Mouse (Mus musculus): ENCODE measurements around the gene Rabl3. TPM values are rescaled to one million over a fixed set of nuclear protein-coding genes. Genes with fewer than 3 reads are reported as not detected.

The Rabl3 gene
- total RNA-seq, 1 experiment, result 8.3 TPM

DNA sequence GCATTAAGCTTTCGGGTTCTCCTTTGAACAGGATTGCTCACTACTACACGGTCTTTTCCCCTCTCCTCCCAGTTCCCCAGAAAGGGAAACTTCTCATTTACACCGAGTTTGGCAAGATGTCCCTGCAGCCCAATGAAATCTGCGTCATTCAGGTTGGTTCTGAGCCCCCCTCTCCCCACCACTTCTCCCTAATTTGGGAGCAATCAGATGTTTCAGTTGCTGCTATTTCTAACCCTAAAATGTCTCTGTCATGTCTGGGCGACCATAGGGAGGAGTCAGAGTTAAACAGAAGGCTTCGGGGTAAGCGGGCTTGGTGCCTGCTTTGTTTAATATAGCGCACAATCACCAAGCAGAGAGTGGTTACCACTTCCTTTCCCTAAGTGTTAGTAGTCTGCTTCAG is 76.4 kb downstream of the Rabl3 start:
- in situ Hi-C loops (cut with MboI; ENCODE audit: low sequenced_read_pairs in 2 of 2, unreplicated experiment in 2 of 2), result no loop called here
- DNase-seq (ENCODE audit: low read depth, low spot score), result no peak
- H3K36me3 ChIP-seq (ENCODE audit: control insufficient read depth, insufficient read depth, low read length, poor library complexity, severe bottlenecking), result no peaks in the 10 kb centered on the region
- H3K9me3 ChIP-seq (ENCODE audit: control insufficient read depth, insufficient read depth, low read depth, low read length), result no peaks in the 10 kb centered on the region
- H3K27ac ChIP-seq (ENCODE audit: insufficient read depth, low read depth, low read length, poor library complexity, severe bottlenecking), result no peak overlapping the region
- H3K9ac ChIP-seq (ENCODE audit: insufficient read depth, low read depth, low read length, poor library complexity, severe bottlenecking), result no peak overlapping the region
- no peak for TF ChIP-seq ZNF384 (IDR thresholded peaks at IDR 0.05; ENCODE audit: low read depth, low read length)
- TF ChIP-seq MAFK (IDR thresholded peaks at IDR 0.05; ENCODE audit: insufficient read depth, low read depth, low read length), result no peak
- no peak for TF ChIP-seq CHD2 (IDR thresholded peaks at IDR 0.05; ENCODE audit: low read depth, low read length)
- no peak for TF ChIP-seq ZC3H11A (IDR thresholded peaks at IDR 0.05; ENCODE audit: borderline replicate concordance, low read depth, low read length)
- no peak for TF ChIP-seq HCFC1 (IDR thresholded peaks at IDR 0.05; ENCODE audit: borderline replicate concordance, insufficient read depth, low read length)
- no peak overlapping the region for H3K4me3 ChIP-seq (ENCODE audit: insufficient read depth in 1 of 2, low read depth in 1 of 2, low read length in 2 of 2, poor library complexity in 1 of 2, severe bottlenecking in 1 of 2)
- H3K4me1 ChIP-seq (ENCODE audit: control insufficient read depth in 2 of 2, insufficient read depth in 2 of 2, low read length in 2 of 2, poor library complexity in 1 of 2), result no peaks in the 10 kb centered on the region

DNA sequence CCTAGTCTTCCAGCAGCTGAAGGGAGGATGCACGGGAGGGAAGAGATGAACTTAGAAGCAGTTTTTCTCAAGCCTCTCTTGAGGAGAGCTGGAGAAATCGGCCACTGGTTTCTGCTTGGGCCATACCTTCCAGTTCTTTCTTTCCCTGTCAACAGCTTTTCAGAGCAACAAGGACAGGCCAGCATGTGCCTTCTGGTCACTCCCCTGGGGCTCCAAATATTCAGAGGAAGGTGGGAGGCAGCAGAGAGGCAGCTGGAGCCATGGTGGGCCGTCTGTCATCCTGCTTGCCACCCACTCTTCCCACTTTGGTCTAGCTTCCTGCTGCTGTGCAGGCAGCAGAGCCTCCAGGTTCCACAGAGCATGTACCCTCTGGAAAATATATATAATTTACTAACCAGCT is 78.0 kb downstream of the Rabl3 start:
- TF ChIP-seq CHD2 (IDR thresholded peaks at IDR 0.05; ENCODE audit: low read depth, low read length), result no peak
- no peak for TF ChIP-seq ZC3H11A (IDR thresholded peaks at IDR 0.05; ENCODE audit: borderline replicate concordance, low read depth, low read length)
- no peak for TF ChIP-seq HCFC1 (IDR thresholded peaks at IDR 0.05; ENCODE audit: borderline replicate concordance, insufficient read depth, low read length)
- Histone ChIP-seq H3K4me3 (ENCODE audit: insufficient read depth in 1 of 2, low read depth in 1 of 2, low read length in 2 of 2, poor library complexity in 1 of 2, severe bottlenecking in 1 of 2) (no peak overlapping the region), H3K9ac (ENCODE audit: insufficient read depth, low read depth, low read length, poor library complexity, severe bottlenecking) (no peak overlapping the region), H3K4me1 (ENCODE audit: control insufficient read depth in 2 of 2, insufficient read depth in 2 of 2, low read length in 2 of 2, poor library complexity in 1 of 2) (no peaks in the 10 kb centered on the region), H3K36me3 (ENCODE audit: control insufficient read depth, insufficient read depth, low read length, poor library complexity, severe bottlenecking) (no peaks in the 10 kb centered on the region), H3K27ac (ENCODE audit: insufficient read depth, low read depth, low read length, poor library complexity, severe bottlenecking) (no peak overlapping the region), H3K9me3 (ENCODE audit: control insufficient read depth, insufficient read depth, low read depth, low read length) (no peaks in the 10 kb centered on the region)
- DNase-seq (ENCODE audit: low read depth, low spot score), result no peak
- in situ Hi-C loops (cut with MboI; ENCODE audit: low sequenced_read_pairs in 2 of 2, unreplicated experiment in 2 of 2), result no loop called here

Other genes starting within 250 kb of the Rabl3 start
- gene Stxbp5l, start 154.9 kb upstream of the Rabl3 start, total RNA-seq (2012; rRNA removed), result 0.11 and 0.31 TPM in 2 replicates
- 39.4 and 54.1 TPM in 2 replicates for gene Gtf2e1, start 96 bp upstream of the Rabl3 start, total RNA-seq (2012; rRNA removed)
- gene Hgd, start 40.3 kb downstream of the Rabl3 start, total RNA-seq (2012; rRNA removed), result 0.21 and 0.40 TPM in 2 replicates
- 45.0 and 47.3 TPM in 2 replicates for gene Ndufb4, start 114.6 kb downstream of the Rabl3 start, total RNA-seq (2012; rRNA removed)
- gene Fstl1, start 237.0 kb downstream of the Rabl3 start, total RNA-seq (2012; rRNA removed), result 80.6 and 87.6 TPM in 2 replicates

Measured in ES-E14 (cell line).